Comparison of ENCODE assay signal across 8 mouse cellular contexts in genomic region chr1:78511621-78512160, GRCm38 (mm10). TPM values are rescaled to one million over a fixed set of nuclear protein-coding genes. Genes with fewer than 3 reads are reported as not detected.
DNase-seq lines count a peak whose midpoint lies in the region; ATAC-seq and TF ChIP-seq lines count a peak whose summit lies in the region.

Gene BC035947 (minus strand): TSS chr1:78512158.

- H3K4me3 ChIP-seq in layer of hippocampus, adult 2 months: peak within 1 kb of the TSS; percentile 18; the same call in 1 of the 2 replicates
- H3K4me3 ChIP-seq in forebrain, embryonic 10.5 days: peak within 1 kb of the TSS; percentile 52
- peak within 1 kb of the TSS; percentile 25 for H3K4me3 ChIP-seq in intestine, postnatal 0 days (ENCODE audit: low read depth, low read length)
- H3K4me3 ChIP-seq in liver, postnatal 0 days (ENCODE audit: low read depth, low read length): no peak within 1 kb of the TSS
- H3K4me3 ChIP-seq in neural tube, embryonic 15.5 days (replicated peaks): peak within 1 kb of the TSS; percentile 40

- H3K9me3 ChIP-seq in forebrain, embryonic 10.5 days: no peaks in the 10 kb centered on the region
- no peaks in the 10 kb centered on the region for H3K9me3 ChIP-seq in intestine, postnatal 0 days (ENCODE audit: control insufficient read depth)
- no peaks in the 10 kb centered on the region for H3K9me3 ChIP-seq in liver, postnatal 0 days (ENCODE audit: low read length)
- no peaks in the 10 kb centered on the region for H3K9me3 ChIP-seq in neural tube, embryonic 15.5 days (replicated peaks)

- H3K36me3 ChIP-seq in forebrain, embryonic 10.5 days (replicated peaks): no peaks in the 10 kb centered on the region
- no peaks in the 10 kb centered on the region for H3K36me3 ChIP-seq in intestine, postnatal 0 days (ENCODE audit: control insufficient read depth, insufficient read depth)
- no peaks in the 10 kb centered on the region for H3K36me3 ChIP-seq in liver, postnatal 0 days (replicated peaks; ENCODE audit: insufficient read depth, low read length)
- H3K36me3 ChIP-seq in neural tube, embryonic 15.5 days: no peaks in the 10 kb centered on the region

- H3K9ac ChIP-seq in intestine, postnatal 0 days (ENCODE audit: low read depth, low read length): no peak within 1 kb of the TSS
- H3K9ac ChIP-seq in liver, postnatal 0 days (replicated peaks): no peak within 1 kb of the TSS
- H3K9ac ChIP-seq in neural tube, embryonic 15.5 days (replicated peaks): peak within 1 kb of the TSS; percentile 45

- TF ChIP-seq CTCF in layer of hippocampus, adult 2 months (conservative IDR thresholded peaks at IDR 0.05): no peak
- no peak for TF ChIP-seq CTCF in intestine, postnatal 0 days (IDR thresholded peaks at IDR 0.05; ENCODE audit: low read depth)
- TF ChIP-seq CTCF in liver, postnatal 0 days (IDR thresholded peaks at IDR 0.05; ENCODE audit: low read depth): no peak

- no peak for DNase-seq in layer of hippocampus, adult 2 months (ENCODE audit: low spot score in 2 of 2)
- no peak for DNase-seq in layer of hippocampus, adult 9-11 months
- peak; percentile 37 for DNase-seq in forebrain, embryonic 10.5 days (ENCODE audit: extremely low spot score, low spot score)
- DNase-seq in liver, postnatal 0 days: no peak
- no peak for DNase-seq in thymus, postnatal 10 days (ENCODE audit: low spot score in 2 of 2)

- no peak for TF ChIP-seq EP300 in liver, postnatal 0 days (IDR thresholded peaks at IDR 0.05; ENCODE audit: low read depth)

- H3K27me3 ChIP-seq in forebrain, embryonic 10.5 days (ENCODE audit: poor library complexity, severe bottlenecking): peaks cover 27% of the 10 kb centered on the region
- 0 out of 2 replicates have a peak, but pooled peaks cover 6% of the 10 kb centered on the region for H3K27me3 ChIP-seq in intestine, postnatal 0 days (replicated peaks; ENCODE audit: control insufficient read depth, insufficient read depth, low read length)
- H3K27me3 ChIP-seq in liver, postnatal 0 days (ENCODE audit: insufficient read depth, low read length): peaks cover 8% of the 10 kb centered on the region
- no peaks in the 10 kb centered on the region for H3K27me3 ChIP-seq in neural tube, embryonic 15.5 days (replicated peaks)

- H3K4me1 ChIP-seq in forebrain, embryonic 10.5 days: peaks cover 14% of the 10 kb centered on the region
- no peaks in the 10 kb centered on the region for H3K4me1 ChIP-seq in intestine, postnatal 0 days (replicated peaks; ENCODE audit: control insufficient read depth, insufficient read depth, low read length)
- no peaks in the 10 kb centered on the region for H3K4me1 ChIP-seq in liver, postnatal 0 days (ENCODE audit: insufficient read depth)
- peaks cover 6% of the 10 kb centered on the region for H3K4me1 ChIP-seq in neural tube, embryonic 15.5 days

- no peak for ATAC-seq in intestine, postnatal 0 days
- ATAC-seq in liver, postnatal 0 days: no peak
- ATAC-seq in neural tube, embryonic 15.5 days (ENCODE audit: low FRiP score): peak; percentile 55
- ATAC-seq in CD4-positive, CD25-positive, alpha-beta regulatory T cell, adult 4 months: no peak

- H3K4me2 ChIP-seq in intestine, postnatal 0 days (replicated peaks; ENCODE audit: low read depth): peak within 1 kb of the TSS; percentile 57
- H3K4me2 ChIP-seq in liver, postnatal 0 days (ENCODE audit: low read depth, low read length): peak within 1 kb of the TSS; percentile 40
- H3K4me2 ChIP-seq in neural tube, embryonic 15.5 days: peak within 1 kb of the TSS; percentile 64

- no peak within 1 kb of the TSS for H3K27ac ChIP-seq in layer of hippocampus, adult 2 months
- H3K27ac ChIP-seq in forebrain, embryonic 10.5 days: peak within 1 kb of the TSS; percentile 78
- H3K27ac ChIP-seq in intestine, postnatal 0 days (ENCODE audit: low read depth, low read length): no peak within 1 kb of the TSS
- H3K27ac ChIP-seq in liver, postnatal 0 days (ENCODE audit: low read depth): no peak within 1 kb of the TSS
- H3K27ac ChIP-seq in neural tube, embryonic 15.5 days (replicated peaks): no peak within 1 kb of the TSS

- WGBS in forebrain, embryonic 10.5 days: 3% methylated on average over 25 of the region's 25 CpGs
- 6% methylated on average over 24 of the region's 25 CpGs for WGBS in intestine, postnatal 0 days
- 5% methylated on average over 25 of the region's 25 CpGs for WGBS in liver, postnatal 0 days (ENCODE audit: insufficient replicate concordance)
- 4% methylated on average over 25 of the region's 25 CpGs for whole genome bisulfite sequencing in neural tube, embryonic 15.5 days

RNA-seq across cellular contexts. Expression of gene BC035947, which starts in this region (rescaled TPM):
- total RNA-seq in layer of hippocampus, adult 2 months (2021): under 1 TPM; 0.37 to 0.46 TPM
- 0.21 and 0.37 TPM in 2 replicates for polyA plus RNA-seq in forebrain, embryonic 10.5 days (2016; fragmentation: Nextera tagmentation; extraction: Ambion mirVana)
- 3.6 and 5.6 TPM in 2 replicates for polyA plus RNA-seq in intestine, postnatal 0 days (2015; fragmentation: Nextera tagmentation; extraction: Ambion mirVana)
- polyA plus RNA-seq in liver, postnatal 0 days (2015; fragmentation: Nextera tagmentation; extraction: Ambion mirVana): not detected in 2 replicates
- polyA plus RNA-seq in neural tube, embryonic 15.5 days (2015; fragmentation: Nextera tagmentation; extraction: Ambion mirVana): 1.00 and 1.0 TPM in 2 replicates
- polyA plus RNA-seq in CD4-positive, CD25-positive, alpha-beta regulatory T cell, adult 4 months (2017; shearing (Covaris generic)): under 1 TPM in 1 of 2 experiments, not detected in 1; 0.11 TPM

Comparison
In these comparisons a context has a peak if more than half of its experiments do, and no peak if none do; other contexts are left out.
1. Peak in DNase-seq, H3K4me3 ChIP-seq and H3K27ac ChIP-seq in forebrain, embryonic 10.5 days; RNA of the gene not detected or under 1 TPM.